Mouse (Mus musculus): ENCODE data around the gene Gm42417. TPM values are rescaled to one million over a fixed set of nuclear protein-coding genes. Genes with fewer than 3 reads are reported as not detected.
A peak's percentile ranks its signal among the peaks of the same experiment; 100 is the strongest.
"Not testable (repeated sequence)": the region's sequence is repeated elsewhere in the genome, so short reads cannot be mapped to it uniquely, and the experiment has no call there.

Gm42417 gene
- polyA plus RNA-seq, 1 experiment from 2014 or later, result 0.33 TPM

GRCm38 (mm10) chr1:36540132-36540531 lies 903 bp upstream of the Gm42417 start:
- Histone ChIP-seq H3K27ac (replicated peaks) (no peak overlapping the region), H3K36me3 (ENCODE audit: control insufficient read depth, insufficient read depth, low read length) (peaks cover 6% of the 10 kb centered on the region), H3K27me3 (ENCODE audit: control insufficient read depth, insufficient read depth, low read length) (no peaks in the 10 kb centered on the region), H3K9me3 (ENCODE audit: control insufficient read depth, low read length) (no peaks in the 10 kb centered on the region), H3K9ac (ENCODE audit: low read length) (no peak overlapping the region), H3K4me2 (replicated peaks; ENCODE audit: low read depth) (no peak overlapping the region), H3K4me3 (ENCODE audit: low read depth, low read length) (no peak overlapping the region), H3K4me1 (replicated peaks; ENCODE audit: control insufficient read depth, insufficient read depth) (no peaks in the 10 kb centered on the region)
- no peak for TF ChIP-seq CTCF (IDR thresholded peaks at IDR 0.05; ENCODE audit: low read depth)
- TF ChIP-seq EP300 (optimal IDR thresholded peaks at IDR 0.05), result no peak
- WGBS, result 87% methylated on average over 11 of the region's 11 CpGs
- no peak for ATAC-seq (ENCODE audit: low FRiP score, low TSS enrichment)
- no peak for DNase-seq (ENCODE audit: low spot score)

- 76% methylated on average over 4 of the region's 4 CpGs for WGBS
- H3K4me2 ChIP-seq (replicated peaks; ENCODE audit: low read depth), result no peak overlapping the region
- no peaks in the 10 kb centered on the region for H3K4me1 ChIP-seq (replicated peaks; ENCODE audit: control insufficient read depth, insufficient read depth)
- H3K9ac ChIP-seq (ENCODE audit: low read length), result no peak overlapping the region
- peaks cover 6% of the 10 kb centered on the region for H3K36me3 ChIP-seq (ENCODE audit: control insufficient read depth, insufficient read depth, low read length)
- no peaks in the 10 kb centered on the region for H3K9me3 ChIP-seq (ENCODE audit: control insufficient read depth, low read length)
- H3K4me3 ChIP-seq (ENCODE audit: low read depth, low read length), result no peak overlapping the region
- TF ChIP-seq CTCF (IDR thresholded peaks at IDR 0.05; ENCODE audit: low read depth) (no peak), EP300 (optimal IDR thresholded peaks at IDR 0.05) (no peak)
- no peaks in the 10 kb centered on the region for H3K27me3 ChIP-seq (ENCODE audit: control insufficient read depth, insufficient read depth, low read length)
- H3K27ac ChIP-seq (replicated peaks), result no peak overlapping the region
- no peak for DNase-seq (ENCODE audit: low spot score)
- ATAC-seq (ENCODE audit: low FRiP score, low TSS enrichment), result no peak
Observed at GRCm38 (mm10) chr1:36538727-36539126, 502 bp downstream of the Gm42417 start.

GRCm38 (mm10) chr1:36536783-36537182 lies 2.4 kb downstream of the Gm42417 start, which contains the start of gene Ankrd23:
Gene Ankrd23, minus strand, starts transcription at chr1:36536883.
- not testable (repeated sequence) for H3K9me3 ChIP-seq (ENCODE audit: control insufficient read depth, low read length); H3K36me3 ChIP-seq (ENCODE audit: control insufficient read depth, insufficient read depth, low read length); ATAC-seq (ENCODE audit: low FRiP score, low TSS enrichment); H3K27me3 ChIP-seq (ENCODE audit: control insufficient read depth, insufficient read depth, low read length); H3K4me3 ChIP-seq (ENCODE audit: low read depth, low read length); H3K4me1 ChIP-seq (replicated peaks; ENCODE audit: control insufficient read depth, insufficient read depth); H3K27ac ChIP-seq (replicated peaks); H3K9ac ChIP-seq (ENCODE audit: low read length); DNase-seq (ENCODE audit: low spot score); H3K4me2 ChIP-seq (replicated peaks; ENCODE audit: low read depth)
- 90% methylated on average over 9 of the region's 9 CpGs for WGBS

GRCm38 (mm10) chr1:36536397-36536728 lies 2.9 kb downstream of the Gm42417 start:
- DNase-seq (ENCODE audit: low spot score), result no peak
- H3K27ac ChIP-seq (replicated peaks), result no peak overlapping the region
- peaks cover 6% of the 10 kb centered on the region for H3K36me3 ChIP-seq (ENCODE audit: control insufficient read depth, insufficient read depth, low read length)
- no peaks in the 10 kb centered on the region for H3K9me3 ChIP-seq (ENCODE audit: control insufficient read depth, low read length)
- TF ChIP-seq CTCF (IDR thresholded peaks at IDR 0.05; ENCODE audit: low read depth), result no peak
- no peak for TF ChIP-seq EP300 (optimal IDR thresholded peaks at IDR 0.05)
- no peak overlapping the region for H3K4me3 ChIP-seq (ENCODE audit: low read depth, low read length)
- ATAC-seq (ENCODE audit: low FRiP score, low TSS enrichment), result no peak
- H3K4me1 ChIP-seq (replicated peaks; ENCODE audit: control insufficient read depth, insufficient read depth), result no peaks in the 10 kb centered on the region
- WGBS, result 59% methylated on average over 8 of the region's 8 CpGs
- no peaks in the 10 kb centered on the region for H3K27me3 ChIP-seq (ENCODE audit: control insufficient read depth, insufficient read depth, low read length)
- H3K4me2 ChIP-seq (replicated peaks; ENCODE audit: low read depth), result no peak overlapping the region
- H3K9ac ChIP-seq (ENCODE audit: low read length), result no peak overlapping the region

GRCm38 (mm10) chr1:36535477-36536396 lies 3.5 kb downstream of the Gm42417 start:
- no peaks in the 10 kb centered on the region for H3K4me1 ChIP-seq (replicated peaks; ENCODE audit: control insufficient read depth, insufficient read depth)
- peaks cover 6% of the 10 kb centered on the region; the same call in 1 of the 2 replicates for H3K36me3 ChIP-seq (ENCODE audit: control insufficient read depth, insufficient read depth, low read length)
- no peaks in the 10 kb centered on the region for H3K27me3 ChIP-seq (ENCODE audit: control insufficient read depth, insufficient read depth, low read length)
- DNase-seq (ENCODE audit: low spot score) (no peak), ATAC-seq (ENCODE audit: low FRiP score, low TSS enrichment) (no peak; the same call in 1 of the 2 replicates)
- no peak overlapping the region for H3K4me3 ChIP-seq (ENCODE audit: low read depth, low read length)
- no peak overlapping the region for H3K4me2 ChIP-seq (replicated peaks; ENCODE audit: low read depth)
- H3K27ac ChIP-seq (replicated peaks), result no peak overlapping the region
- H3K9ac ChIP-seq (ENCODE audit: low read length), result no peak overlapping the region
- 82% methylated on average over 11 of the region's 11 CpGs for WGBS
- H3K9me3 ChIP-seq (ENCODE audit: control insufficient read depth, low read length), result no peaks in the 10 kb centered on the region
- TF ChIP-seq EP300 (optimal IDR thresholded peaks at IDR 0.05) (no peak), CTCF (IDR thresholded peaks at IDR 0.05; ENCODE audit: low read depth) (no peak)

- no peak overlapping the region for H3K9ac ChIP-seq (ENCODE audit: low read length)
- H3K27ac ChIP-seq (replicated peaks), result no peak overlapping the region; the same call in 1 of the 2 replicates
- no peak overlapping the region for H3K4me2 ChIP-seq (replicated peaks; ENCODE audit: low read depth)
- ATAC-seq (ENCODE audit: low FRiP score, low TSS enrichment) (peak; percentile 61), DNase-seq (ENCODE audit: low spot score) (peak; percentile 41)
- H3K9me3 ChIP-seq (ENCODE audit: control insufficient read depth, low read length), result no peaks in the 10 kb centered on the region
- no peak overlapping the region for H3K4me3 ChIP-seq (ENCODE audit: low read depth, low read length)
- TF ChIP-seq EP300 (optimal IDR thresholded peaks at IDR 0.05) (no peak), CTCF (IDR thresholded peaks at IDR 0.05; ENCODE audit: low read depth) (peak; percentile 46)
- H3K4me1 ChIP-seq (replicated peaks; ENCODE audit: control insufficient read depth, insufficient read depth), result no peaks in the 10 kb centered on the region
- H3K27me3 ChIP-seq (ENCODE audit: control insufficient read depth, insufficient read depth, low read length), result no peaks in the 10 kb centered on the region
- peaks cover 6% of the 10 kb centered on the region; the same call in 1 of the 2 replicates for H3K36me3 ChIP-seq (ENCODE audit: control insufficient read depth, insufficient read depth, low read length)
- 51% methylated on average over 6 of the region's 6 CpGs for WGBS
Observed at GRCm38 (mm10) chr1:36534595-36535058, 4.6 kb downstream of the Gm42417 start.
